Mouse (Mus musculus): ENCODE data around the gene Chd2. TPM values are rescaled to one million over a fixed set of nuclear protein-coding genes. Genes with fewer than 3 reads are reported as not detected.

The Chd2 gene
- total RNA-seq, 1 experiment: 46.6 TPM

DNA sequence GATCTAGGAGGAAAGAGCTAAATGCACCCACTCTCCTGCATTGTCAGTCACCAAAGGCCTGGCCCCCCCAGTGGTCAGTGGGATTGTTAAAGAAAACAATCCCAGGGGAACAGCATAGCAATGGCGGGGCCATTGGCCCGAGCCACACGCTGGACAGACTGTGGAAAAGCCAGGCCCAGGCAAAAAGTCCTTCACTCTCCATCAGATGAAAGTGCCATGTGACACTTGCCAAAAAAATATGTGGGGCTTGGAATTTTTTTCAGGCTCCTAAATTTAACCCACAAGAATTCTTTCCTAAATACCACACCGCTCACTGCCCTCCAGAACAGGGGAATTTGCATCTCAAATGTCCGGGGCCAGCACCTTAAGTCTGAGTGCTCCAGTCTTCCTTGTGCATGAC, 120.8 kb downstream of the Chd2 start:
- no peak overlapping the region for H3K27ac ChIP-seq (ENCODE audit: insufficient read depth, low read depth, low read length, poor library complexity, severe bottlenecking)
- H3K4me1 ChIP-seq (ENCODE audit: control insufficient read depth in 2 of 2, insufficient read depth in 2 of 2, low read length in 2 of 2, poor library complexity in 1 of 2): peaks cover 4 to 21% of the 10 kb centered on the region in 2 experiments; a peak in 2 of 4 replicates
- H3K9ac ChIP-seq (ENCODE audit: insufficient read depth, low read depth, low read length, poor library complexity, severe bottlenecking): no peak overlapping the region
- H3K9me3 ChIP-seq (ENCODE audit: control insufficient read depth, insufficient read depth, low read depth, low read length): no peaks in the 10 kb centered on the region
- TF ChIP-seq CHD2 (IDR thresholded peaks at IDR 0.05; ENCODE audit: low read depth, low read length) (no peak), ZC3H11A (IDR thresholded peaks at IDR 0.05; ENCODE audit: borderline replicate concordance, low read depth, low read length) (no peak), MAFK (IDR thresholded peaks at IDR 0.05; ENCODE audit: insufficient read depth, low read depth, low read length) (no peak), ZNF384 (IDR thresholded peaks at IDR 0.05; ENCODE audit: low read depth, low read length) (no peak), HCFC1 (IDR thresholded peaks at IDR 0.05; ENCODE audit: borderline replicate concordance, insufficient read depth, low read length) (no peak)
- H3K36me3 ChIP-seq (ENCODE audit: control insufficient read depth, insufficient read depth, low read length, poor library complexity, severe bottlenecking): no peaks in the 10 kb centered on the region; the same call in 1 of the 2 replicates
- no peak overlapping the region for H3K4me3 ChIP-seq (ENCODE audit: insufficient read depth in 1 of 2, low read depth in 1 of 2, low read length in 2 of 2, poor library complexity in 1 of 2, severe bottlenecking in 1 of 2)
- no peak for DNase-seq (ENCODE audit: low read depth, low spot score)
- in situ Hi-C loops (cut with MboI; ENCODE audit: low sequenced_read_pairs in 2 of 2, unreplicated experiment in 2 of 2): loop anchor here (5.0 to 25.0 kb wide), 2 partner anchors 1009 to 1029 kb away; no protein-coding TSS in a partner anchor

GRCm38 (mm10) chr7:73419375-73419774, 122.3 kb downstream of the Chd2 start:
- no peak for DNase-seq (ENCODE audit: low read depth, low spot score)
- in situ Hi-C loops (cut with MboI; ENCODE audit: low sequenced_read_pairs in 2 of 2, unreplicated experiment in 2 of 2): loop anchor here in 1 of 2 experiments (25.0 kb wide), 1 partner anchor 1007 kb away; no protein-coding TSS in a partner anchor
- H3K9ac ChIP-seq (ENCODE audit: insufficient read depth, low read depth, low read length, poor library complexity, severe bottlenecking): no peak overlapping the region
- no peaks in the 10 kb centered on the region; the same call in 1 of the 2 replicates for H3K36me3 ChIP-seq (ENCODE audit: control insufficient read depth, insufficient read depth, low read length, poor library complexity, severe bottlenecking)
- H3K27ac ChIP-seq (ENCODE audit: insufficient read depth, low read depth, low read length, poor library complexity, severe bottlenecking): no peak overlapping the region
- no peaks in the 10 kb centered on the region for H3K9me3 ChIP-seq (ENCODE audit: control insufficient read depth, insufficient read depth, low read depth, low read length)
- no peak for TF ChIP-seq MAFK (IDR thresholded peaks at IDR 0.05; ENCODE audit: insufficient read depth, low read depth, low read length)
- TF ChIP-seq HCFC1 (IDR thresholded peaks at IDR 0.05; ENCODE audit: borderline replicate concordance, insufficient read depth, low read length): no peak
- no peak for TF ChIP-seq ZNF384 (IDR thresholded peaks at IDR 0.05; ENCODE audit: low read depth, low read length)
- no peak for TF ChIP-seq CHD2 (IDR thresholded peaks at IDR 0.05; ENCODE audit: low read depth, low read length)
- no peak for TF ChIP-seq ZC3H11A (IDR thresholded peaks at IDR 0.05; ENCODE audit: borderline replicate concordance, low read depth, low read length)
- no peak overlapping the region for H3K4me3 ChIP-seq (ENCODE audit: insufficient read depth in 1 of 2, low read depth in 1 of 2, low read length in 2 of 2, poor library complexity in 1 of 2, severe bottlenecking in 1 of 2)
- H3K4me1 ChIP-seq (ENCODE audit: control insufficient read depth in 2 of 2, insufficient read depth in 2 of 2, low read length in 2 of 2, poor library complexity in 1 of 2): peaks cover 2 to 16% of the 10 kb centered on the region in 2 experiments; a peak in 2 of 4 replicates

DNA sequence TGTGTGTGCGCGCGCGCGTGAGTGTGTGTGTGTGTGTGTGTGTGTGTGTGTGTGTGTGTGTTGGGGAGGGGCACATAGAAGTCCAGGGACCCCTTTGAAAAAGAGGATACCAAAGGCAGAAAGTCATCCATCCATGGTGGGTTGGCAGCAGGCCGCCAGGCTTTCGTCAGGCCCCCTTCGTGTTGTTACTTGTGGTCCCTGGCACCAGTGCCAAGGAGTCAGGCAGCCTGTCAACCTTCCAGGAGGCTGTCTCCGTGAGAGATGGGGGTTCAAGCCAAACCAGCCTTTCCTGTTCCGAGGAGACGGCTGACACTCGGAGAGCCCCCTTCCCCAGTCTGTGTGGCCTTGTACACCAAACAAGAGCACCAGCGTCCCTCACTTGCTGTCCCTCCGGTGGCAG, 127.4 kb downstream of the Chd2 start:
- TF ChIP-seq ZC3H11A (IDR thresholded peaks at IDR 0.05; ENCODE audit: borderline replicate concordance, low read depth, low read length) (no peak), CHD2 (IDR thresholded peaks at IDR 0.05; ENCODE audit: low read depth, low read length) (no peak), HCFC1 (IDR thresholded peaks at IDR 0.05; ENCODE audit: borderline replicate concordance, insufficient read depth, low read length) (no peak), ZNF384 (IDR thresholded peaks at IDR 0.05; ENCODE audit: low read depth, low read length) (no peak), MAFK (IDR thresholded peaks at IDR 0.05; ENCODE audit: insufficient read depth, low read depth, low read length) (no peak)
- no peaks in the 10 kb centered on the region; the same call in 1 of the 2 replicates for H3K36me3 ChIP-seq (ENCODE audit: control insufficient read depth, insufficient read depth, low read length, poor library complexity, severe bottlenecking)
- in situ Hi-C loops (cut with MboI; ENCODE audit: low sequenced_read_pairs in 2 of 2, unreplicated experiment in 2 of 2): loop anchor here in 1 of 2 experiments (25.0 kb wide), 1 partner anchor 1002 kb away; no protein-coding TSS in a partner anchor
- H3K4me3 ChIP-seq (ENCODE audit: insufficient read depth in 1 of 2, low read depth in 1 of 2, low read length in 2 of 2, poor library complexity in 1 of 2, severe bottlenecking in 1 of 2): no peak overlapping the region
- H3K9ac ChIP-seq (ENCODE audit: insufficient read depth, low read depth, low read length, poor library complexity, severe bottlenecking): no peak overlapping the region
- no peak for DNase-seq (ENCODE audit: low read depth, low spot score)
- H3K9me3 ChIP-seq (ENCODE audit: control insufficient read depth, insufficient read depth, low read depth, low read length): no peaks in the 10 kb centered on the region
- no peak overlapping the region for H3K27ac ChIP-seq (ENCODE audit: insufficient read depth, low read depth, low read length, poor library complexity, severe bottlenecking)
- peaks cover 1 to 12% of the 10 kb centered on the region in 2 experiments; a peak in 1 of 4 replicates for H3K4me1 ChIP-seq (ENCODE audit: control insufficient read depth in 2 of 2, insufficient read depth in 2 of 2, low read length in 2 of 2, poor library complexity in 1 of 2)

DNA sequence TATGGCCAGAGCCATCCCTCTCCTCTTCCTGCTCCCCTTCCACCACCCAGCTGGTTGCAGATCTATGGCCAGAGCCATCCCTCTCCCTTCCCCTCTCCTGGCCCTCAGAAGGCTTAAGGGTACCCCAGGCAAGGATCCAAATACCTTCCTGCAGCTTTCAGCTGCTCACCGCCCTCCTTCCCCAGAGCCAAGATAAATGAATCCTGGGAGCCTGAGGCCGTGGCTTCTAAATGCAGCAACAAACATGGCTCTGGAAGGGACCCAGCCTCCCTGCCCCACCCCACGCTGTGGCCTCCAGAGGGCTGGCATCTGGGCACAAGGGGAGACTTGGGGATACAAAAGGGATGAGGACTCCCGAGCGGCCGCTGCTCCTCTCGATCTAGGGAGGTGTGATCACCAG, 129.2 kb downstream of the Chd2 start:
- DNase-seq (ENCODE audit: low read depth, low spot score): no peak
- Histone ChIP-seq H3K4me3 (ENCODE audit: insufficient read depth in 1 of 2, low read depth in 1 of 2, low read length in 2 of 2, poor library complexity in 1 of 2, severe bottlenecking in 1 of 2) (no peak overlapping the region), H3K9ac (ENCODE audit: insufficient read depth, low read depth, low read length, poor library complexity, severe bottlenecking) (no peak overlapping the region), H3K4me1 (ENCODE audit: control insufficient read depth in 2 of 2, insufficient read depth in 2 of 2, low read length in 2 of 2, poor library complexity in 1 of 2) (peaks cover 1 to 7% of the 10 kb centered on the region in 2 experiments; a peak in 1 of 4 replicates), H3K9me3 (ENCODE audit: control insufficient read depth, insufficient read depth, low read depth, low read length) (no peaks in the 10 kb centered on the region), H3K27ac (ENCODE audit: insufficient read depth, low read depth, low read length, poor library complexity, severe bottlenecking) (no peak overlapping the region), H3K36me3 (ENCODE audit: control insufficient read depth, insufficient read depth, low read length, poor library complexity, severe bottlenecking) (no peaks in the 10 kb centered on the region; the same call in 1 of the 2 replicates)
- no peak for TF ChIP-seq ZNF384 (IDR thresholded peaks at IDR 0.05; ENCODE audit: low read depth, low read length)
- TF ChIP-seq ZC3H11A (IDR thresholded peaks at IDR 0.05; ENCODE audit: borderline replicate concordance, low read depth, low read length): no peak
- TF ChIP-seq CHD2 (IDR thresholded peaks at IDR 0.05; ENCODE audit: low read depth, low read length): no peak
- TF ChIP-seq HCFC1 (IDR thresholded peaks at IDR 0.05; ENCODE audit: borderline replicate concordance, insufficient read depth, low read length): no peak
- TF ChIP-seq MAFK (IDR thresholded peaks at IDR 0.05; ENCODE audit: insufficient read depth, low read depth, low read length): no peak
- in situ Hi-C loops (cut with MboI; ENCODE audit: low sequenced_read_pairs in 2 of 2, unreplicated experiment in 2 of 2): loop anchor here in 1 of 2 experiments (25.0 kb wide), 1 partner anchor 1000 kb away; no protein-coding TSS in a partner anchor
